Mouse (Mus musculus): ENCODE results near the gene Arel1. TPM values are rescaled to one million over a fixed set of nuclear protein-coding genes. Genes with fewer than 3 reads are reported as not detected.

Arel1 gene
- polyA plus RNA-seq, 1 experiment: 28.6 TPM

DNA sequence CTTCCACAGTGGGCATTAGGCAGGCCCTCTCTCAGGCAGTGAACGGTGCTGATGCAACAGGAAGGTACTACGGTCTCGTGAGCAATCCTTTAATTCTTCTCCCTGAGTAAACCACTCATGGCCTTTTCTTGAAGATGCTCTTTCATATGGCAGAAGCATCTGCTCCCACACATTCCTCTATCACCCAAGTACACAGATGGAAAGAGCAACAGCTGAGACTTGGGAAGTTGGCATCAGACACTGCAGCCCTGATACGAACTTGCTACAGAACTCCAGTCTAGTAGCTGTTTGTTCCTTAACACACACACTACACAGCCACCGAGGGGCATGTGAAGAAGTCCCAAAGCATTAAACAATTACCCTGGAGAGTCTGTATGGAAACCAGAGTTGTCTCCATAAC is 46.4 kb downstream of the Arel1 start:
- H3K4me1 ChIP-seq (ENCODE audit: control insufficient read depth, insufficient read depth, low read length): no peaks in the 10 kb centered on the region
- no peak for TF ChIP-seq POLR2A (IDR thresholded peaks at IDR 0.05; ENCODE audit: borderline replicate concordance, control insufficient read depth, low read depth, low read length)
- no peak for TF ChIP-seq CTCF (IDR thresholded peaks at IDR 0.05; ENCODE audit: control insufficient read depth, insufficient read depth, low read length)
- 86% methylated on average over 5 of the region's 5 CpGs for WGBS
- no peak overlapping the region for H3K4me3 ChIP-seq (replicated peaks; ENCODE audit: control insufficient read depth, low read depth, low read length)
- no peak overlapping the region for H3K27ac ChIP-seq (ENCODE audit: control insufficient read depth, insufficient read depth, low read depth, low read length, poor library complexity)

DNA sequence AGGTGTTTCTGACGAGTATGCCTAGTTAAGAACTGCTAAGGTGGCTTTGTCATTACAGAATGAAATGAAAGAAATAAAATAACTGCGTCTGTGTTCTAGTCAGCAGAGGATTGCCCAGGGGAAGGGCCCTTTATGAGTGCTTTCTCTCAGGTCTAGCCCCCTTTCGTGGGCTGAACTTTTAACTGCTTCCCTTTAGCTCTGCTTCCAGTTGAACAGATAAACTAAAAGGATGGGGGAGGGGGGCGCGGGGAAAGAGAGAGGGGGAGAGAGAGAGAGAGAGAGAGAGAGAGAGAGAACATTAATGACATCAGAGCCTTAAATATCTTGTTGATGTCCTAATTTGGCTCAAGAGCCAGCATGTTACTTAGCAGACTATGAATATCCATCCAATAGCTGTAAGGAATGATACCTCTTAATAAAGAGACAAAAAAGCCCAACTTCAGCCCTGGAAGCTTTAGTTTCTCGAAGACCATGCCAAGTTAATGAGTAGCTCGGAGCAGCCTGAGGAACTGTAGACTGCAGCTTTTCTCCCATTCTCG is 48.8 kb downstream of the Arel1 start:
- Histone ChIP-seq H3K27ac (ENCODE audit: control insufficient read depth, insufficient read depth, low read depth, low read length, poor library complexity) (no peak overlapping the region), H3K4me1 (ENCODE audit: control insufficient read depth, insufficient read depth, low read length) (no peaks in the 10 kb centered on the region), H3K4me3 (replicated peaks; ENCODE audit: control insufficient read depth, low read depth, low read length) (no peak overlapping the region)
- 88% methylated on average over 8 of the region's 8 CpGs for WGBS
- TF ChIP-seq POLR2A (IDR thresholded peaks at IDR 0.05; ENCODE audit: borderline replicate concordance, control insufficient read depth, low read depth, low read length) (no peak), CTCF (IDR thresholded peaks at IDR 0.05; ENCODE audit: control insufficient read depth, insufficient read depth, low read length) (no peak)

DNA sequence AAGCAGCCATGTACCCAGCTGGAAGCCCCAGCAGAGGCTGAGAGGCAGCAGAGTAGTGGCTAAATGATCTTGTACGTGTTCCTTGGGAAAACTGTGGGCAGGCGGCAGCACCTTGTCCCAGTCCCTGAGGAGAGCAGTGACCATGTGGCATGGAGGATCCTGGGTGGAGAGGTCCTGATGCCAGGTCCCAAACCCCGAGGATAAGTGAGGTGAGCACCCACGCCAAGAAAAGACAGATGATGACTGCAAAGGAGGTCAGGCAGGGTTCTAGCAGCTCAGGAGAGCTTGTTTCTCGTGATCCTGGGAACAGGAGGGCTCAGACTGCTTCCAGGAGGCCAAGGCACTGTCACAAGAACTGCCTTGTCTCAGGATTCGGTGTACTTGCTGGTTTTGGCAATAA is 51.9 kb downstream of the Arel1 start:
- no peaks in the 10 kb centered on the region for H3K4me1 ChIP-seq (ENCODE audit: control insufficient read depth, insufficient read depth, low read length)
- no peak overlapping the region for H3K27ac ChIP-seq (ENCODE audit: control insufficient read depth, insufficient read depth, low read depth, low read length, poor library complexity)
- TF ChIP-seq POLR2A (IDR thresholded peaks at IDR 0.05; ENCODE audit: borderline replicate concordance, control insufficient read depth, low read depth, low read length): no peak
- TF ChIP-seq CTCF (IDR thresholded peaks at IDR 0.05; ENCODE audit: control insufficient read depth, insufficient read depth, low read length): no peak
- WGBS: 83% methylated on average over 6 of the region's 6 CpGs
- no peak overlapping the region for H3K4me3 ChIP-seq (replicated peaks; ENCODE audit: control insufficient read depth, low read depth, low read length)

DNA sequence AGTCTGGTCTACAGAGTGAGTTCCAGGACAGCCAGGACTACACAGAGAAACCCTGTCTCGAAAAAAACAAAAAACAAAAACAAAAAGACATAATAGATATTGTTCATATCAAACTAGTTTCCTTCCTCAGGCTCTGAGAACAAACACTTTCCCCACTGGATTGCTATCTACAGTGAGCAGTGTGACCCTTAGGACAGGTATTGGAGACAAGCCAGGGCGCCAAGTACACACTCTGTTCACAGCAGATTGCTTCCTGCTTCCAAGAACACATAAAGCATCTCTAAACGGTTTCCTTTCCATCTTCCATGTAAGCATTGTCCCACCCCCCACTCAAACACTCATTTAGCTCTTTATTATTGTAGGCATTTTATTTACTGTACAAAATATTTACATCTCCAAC is 52.9 kb downstream of the Arel1 start:
- WGBS: 50% methylated on average over 3 of the region's 3 CpGs
- no peaks in the 10 kb centered on the region for H3K4me1 ChIP-seq (ENCODE audit: control insufficient read depth, insufficient read depth, low read length)

DNA sequence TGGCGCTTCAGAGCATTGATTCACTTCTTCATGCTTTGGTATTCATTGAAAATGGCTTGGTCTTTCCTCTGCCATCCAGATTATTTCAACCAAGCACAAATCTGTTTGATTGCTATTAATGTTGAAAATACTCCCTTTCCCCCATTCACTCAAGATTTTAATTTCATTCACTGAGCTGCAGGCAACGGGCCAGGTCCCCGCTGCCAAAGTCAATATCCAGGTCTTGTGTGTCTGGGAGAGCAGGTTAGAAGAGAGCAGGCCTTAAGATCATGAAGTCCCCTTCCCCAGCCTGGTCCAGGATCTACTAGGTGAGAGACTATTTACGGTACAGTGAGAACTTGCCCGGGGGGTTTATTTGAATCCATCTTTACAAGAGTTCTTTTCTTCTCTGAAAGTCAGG is 55.7 kb downstream of the Arel1 start:
- Histone ChIP-seq H3K27ac (ENCODE audit: control insufficient read depth, insufficient read depth, low read depth, low read length, poor library complexity) (no peak overlapping the region), H3K4me1 (ENCODE audit: control insufficient read depth, insufficient read depth, low read length) (no peaks in the 10 kb centered on the region), H3K4me3 (replicated peaks; ENCODE audit: control insufficient read depth, low read depth, low read length) (no peak overlapping the region)
- TF ChIP-seq POLR2A (IDR thresholded peaks at IDR 0.05; ENCODE audit: borderline replicate concordance, control insufficient read depth, low read depth, low read length) (no peak), CTCF (IDR thresholded peaks at IDR 0.05; ENCODE audit: control insufficient read depth, insufficient read depth, low read length) (no peak)
- WGBS: 80% methylated on average over 5 of the region's 5 CpGs

More for the DNA sequence above, 52.9 kb downstream of the Arel1 start:
- TF ChIP-seq POLR2A (IDR thresholded peaks at IDR 0.05; ENCODE audit: borderline replicate concordance, control insufficient read depth, low read depth, low read length) (no peak), CTCF (IDR thresholded peaks at IDR 0.05; ENCODE audit: control insufficient read depth, insufficient read depth, low read length) (no peak)
- no peak overlapping the region for H3K4me3 ChIP-seq (replicated peaks; ENCODE audit: control insufficient read depth, low read depth, low read length)
- H3K27ac ChIP-seq (ENCODE audit: control insufficient read depth, insufficient read depth, low read depth, low read length, poor library complexity): no peak overlapping the region

DNA sequence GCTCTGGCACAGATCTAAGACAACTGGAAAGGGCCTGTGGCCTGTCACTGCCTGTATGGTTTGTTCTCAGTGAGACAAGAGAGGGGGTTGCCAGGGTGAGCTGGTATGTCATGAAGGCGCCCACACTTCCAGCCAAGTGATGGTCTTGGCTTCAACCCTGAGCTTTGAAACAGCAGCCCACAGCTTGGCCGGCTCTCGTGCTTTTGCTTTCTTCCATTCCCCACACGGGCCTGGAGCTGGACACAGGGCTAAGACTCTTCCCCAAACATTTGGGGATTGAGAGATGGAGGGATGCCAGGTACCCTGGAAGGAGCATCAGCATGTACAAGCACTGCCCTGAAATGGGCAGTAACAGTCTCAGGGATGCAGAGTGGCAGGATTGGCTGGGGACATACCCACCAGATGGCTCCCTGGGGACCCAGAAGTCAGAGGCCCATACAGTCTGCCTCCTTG is 58.0 kb downstream of the Arel1 start:
- TF ChIP-seq CTCF (IDR thresholded peaks at IDR 0.05; ENCODE audit: control insufficient read depth, insufficient read depth, low read length) (no peak), POLR2A (IDR thresholded peaks at IDR 0.05; ENCODE audit: borderline replicate concordance, control insufficient read depth, low read depth, low read length) (no peak)
- no peak overlapping the region for H3K27ac ChIP-seq (ENCODE audit: control insufficient read depth, insufficient read depth, low read depth, low read length, poor library complexity)
- H3K4me1 ChIP-seq (ENCODE audit: control insufficient read depth, insufficient read depth, low read length): no peaks in the 10 kb centered on the region
- 82% methylated on average over 4 of the region's 4 CpGs for WGBS
- no peak overlapping the region for H3K4me3 ChIP-seq (replicated peaks; ENCODE audit: control insufficient read depth, low read depth, low read length)

DNA sequence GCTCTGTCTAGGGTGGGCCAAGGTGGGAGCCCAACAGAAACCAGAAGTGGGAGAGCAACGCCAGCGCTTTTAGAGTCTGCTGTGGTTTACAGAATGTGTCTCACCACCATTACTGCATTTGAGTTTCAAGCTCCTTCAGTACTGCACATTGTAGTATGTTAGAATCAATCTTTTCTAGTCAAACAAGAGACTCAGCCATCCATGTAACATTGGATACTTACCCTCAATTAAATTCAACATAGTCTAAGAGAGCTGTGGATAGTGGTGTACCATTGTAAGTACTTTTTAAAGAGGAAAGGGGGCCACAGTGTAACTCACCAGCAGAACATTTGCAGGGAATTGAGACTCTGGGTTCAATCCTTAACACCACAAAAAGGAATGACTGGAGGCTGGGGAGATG is 59.1 kb downstream of the Arel1 start:
- Histone ChIP-seq H3K27ac (ENCODE audit: control insufficient read depth, insufficient read depth, low read depth, low read length, poor library complexity) (no peak overlapping the region), H3K4me3 (replicated peaks; ENCODE audit: control insufficient read depth, low read depth, low read length) (no peak overlapping the region), H3K4me1 (ENCODE audit: control insufficient read depth, insufficient read depth, low read length) (no peaks in the 10 kb centered on the region)
- TF ChIP-seq CTCF (IDR thresholded peaks at IDR 0.05; ENCODE audit: control insufficient read depth, insufficient read depth, low read length) (no peak), POLR2A (IDR thresholded peaks at IDR 0.05; ENCODE audit: borderline replicate concordance, control insufficient read depth, low read depth, low read length) (no peak)
- 69% methylated on average over 2 of the region's 2 CpGs for WGBS

DNA sequence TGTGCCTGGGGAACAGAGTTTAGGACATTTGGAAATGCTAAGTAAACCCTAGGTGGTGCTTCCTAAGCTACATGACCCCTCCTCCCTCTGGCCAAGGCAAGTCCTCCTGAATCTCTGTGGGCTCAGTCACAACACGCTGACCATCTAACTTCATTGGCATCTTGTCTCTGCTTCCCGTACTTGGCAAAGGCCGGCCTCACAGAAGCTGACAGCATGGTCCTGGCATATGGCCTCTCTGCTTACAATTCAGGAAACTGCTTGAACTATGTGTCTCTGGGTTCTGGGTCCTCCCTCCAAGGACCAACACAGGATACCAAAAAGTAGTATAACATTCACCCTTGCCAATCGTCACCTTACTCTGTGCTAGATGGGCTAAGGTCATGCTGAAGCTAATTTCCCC is 60.6 kb downstream of the Arel1 start:
- Histone ChIP-seq H3K27ac (ENCODE audit: control insufficient read depth, insufficient read depth, low read depth, low read length, poor library complexity) (no peak overlapping the region), H3K4me1 (ENCODE audit: control insufficient read depth, insufficient read depth, low read length) (no peaks in the 10 kb centered on the region), H3K4me3 (replicated peaks; ENCODE audit: control insufficient read depth, low read depth, low read length) (no peak overlapping the region)
- 84% methylated on average over 4 of the region's 4 CpGs for WGBS
- TF ChIP-seq POLR2A (IDR thresholded peaks at IDR 0.05; ENCODE audit: borderline replicate concordance, control insufficient read depth, low read depth, low read length) (no peak), CTCF (IDR thresholded peaks at IDR 0.05; ENCODE audit: control insufficient read depth, insufficient read depth, low read length) (no peak)

Data from bone marrow, adult 2 months (tissue).